8 mouse cellular contexts compared by ENCODE assay signal in genomic region chr11:121237345-121238128, GRCm38 (mm10). TPM values are rescaled to one million over a fixed set of nuclear protein-coding genes. Genes with fewer than 3 reads are reported as not detected.
DNase-seq lines count a peak whose midpoint lies in the region; ATAC-seq and TF ChIP-seq lines count a peak whose summit lies in the region.

No protein-coding gene starts in this region.

- TF ChIP-seq CTCF in layer of hippocampus, adult 2 months (conservative IDR thresholded peaks at IDR 0.05) = peak; percentile 57

- ATAC-seq in megakaryocyte-erythroid progenitor cell, adult 5-6 weeks (replicated peaks; ENCODE audit: low FRiP score, low TSS enrichment, poor library complexity, severe bottlenecking) = peak; percentile 33; the same call in 1 of the 2 replicates

- H3K27ac ChIP-seq in layer of hippocampus, adult 2 months = peak overlapping the region; percentile 99

- H3K4me1 ChIP-seq in erythroblast, embryonic 14.5 days (ENCODE audit: control insufficient read depth) = peaks cover 79% of the 10 kb centered on the region

- no peaks in the 10 kb centered on the region for H3K27me3 ChIP-seq in erythroblast, embryonic 14.5 days (ENCODE audit: control insufficient read depth)

- peaks cover 50% of the 10 kb centered on the region for H3K36me3 ChIP-seq in erythroblast, embryonic 14.5 days (ENCODE audit: control insufficient read depth)

- no peaks in the 10 kb centered on the region for H3K9me3 ChIP-seq in erythroblast, embryonic 14.5 days (ENCODE audit: control insufficient read depth, low read length)

- DNase-seq in layer of hippocampus, adult 2 months (ENCODE audit: low spot score in 2 of 2) = peak; percentile 29 to 31
- DNase-seq in layer of hippocampus, adult 9-10 months (ENCODE audit: low spot score) = no peak
- peak; percentile 78 for DNase-seq in MN1 (ENCODE audit: low spot score)
- peak; percentile 57 to 69 for DNase-seq in kidney, postnatal 36 days
- no peak for DNase-seq in layer of hippocampus, adult 8-10 months (ENCODE audit: low spot score in 2 of 2)
- no peak for DNase-seq in B cell, adult 2 months

- H3K4me3 ChIP-seq in layer of hippocampus, adult 2 months = peak overlapping the region; percentile 77
- H3K4me3 ChIP-seq in erythroblast, embryonic 14.5 days (replicated peaks) = peak overlapping the region; percentile 79

RNA-seq across cellular contexts. Expression of gene Narf, which starts 0.5 kb away (rescaled TPM):
- total RNA-seq in layer of hippocampus, adult 2 months (2021) = 10 to 100 TPM; 42.4 to 48.1 TPM
- 5.0 and 6.6 TPM in 2 replicates for polyA plus RNA-seq in erythroblast, embryonic 14.5 days (2012)
- 46.0 and 51.1 TPM in 2 replicates for total RNA-seq in megakaryocyte-erythroid progenitor cell, adult 5-6 weeks (2014; fragmentation: Nextera tagmentation)
- 43.7 and 63.3 TPM in 2 replicates for total RNA-seq in megakaryocyte-erythroid progenitor cell, adult 5-6 weeks (2017)
- total RNA-seq in layer of hippocampus, adult 8-10 months (2022) = 10 to 100 TPM; 42.9 to 71.2 (median 51.7) TPM

RNA-seq across cellular contexts. Expression of gene Cybc1, which starts 8.4 kb away (rescaled TPM):
- total RNA-seq in layer of hippocampus, adult 2 months (2021) = 10 to 100 TPM; 20.5 to 21.4 TPM
- 0.68 and 1.4 TPM in 2 replicates for polyA plus RNA-seq in erythroblast, embryonic 14.5 days (2012)
- 30.0 and 42.6 TPM in 2 replicates for total RNA-seq in megakaryocyte-erythroid progenitor cell, adult 5-6 weeks (2014; fragmentation: Nextera tagmentation)
- 18.2 and 27.2 TPM in 2 replicates for total RNA-seq in megakaryocyte-erythroid progenitor cell, adult 5-6 weeks (2017)
- total RNA-seq in layer of hippocampus, adult 8-10 months (2022) = 10 to 100 TPM; 22.1 to 25.3 (median 24.3) TPM

RNA-seq across cellular contexts. Expression of gene Foxk2, which starts 22.3 kb away (rescaled TPM):
- 10 to 100 TPM; 69.1 to 76.5 TPM for total RNA-seq in layer of hippocampus, adult 2 months (2021)
- 1.4 and 2.0 TPM in 2 replicates for polyA plus RNA-seq in erythroblast, embryonic 14.5 days (2012)
- 40.4 and 62.7 TPM in 2 replicates for total RNA-seq in megakaryocyte-erythroid progenitor cell, adult 5-6 weeks (2014; fragmentation: Nextera tagmentation)
- 21.3 and 27.3 TPM in 2 replicates for total RNA-seq in megakaryocyte-erythroid progenitor cell, adult 5-6 weeks (2017)
- 10 to 100 TPM; 65.3 to 83.7 (median 78.3) TPM for total RNA-seq in layer of hippocampus, adult 8-10 months (2022)

RNA-seq across cellular contexts. Expression of gene Ogfod3, which starts 33.0 kb away (rescaled TPM):
- total RNA-seq in layer of hippocampus, adult 2 months (2021) = 1 to 10 TPM; 6.7 to 7.7 TPM
- polyA plus RNA-seq in erythroblast, embryonic 14.5 days (2012) = 1.2 and 1.4 TPM in 2 replicates
- total RNA-seq in megakaryocyte-erythroid progenitor cell, adult 5-6 weeks (2014; fragmentation: Nextera tagmentation) = 7.8 and 16.0 TPM in 2 replicates
- 8.2 and 13.5 TPM in 2 replicates for total RNA-seq in megakaryocyte-erythroid progenitor cell, adult 5-6 weeks (2017)
- 10 to 100 TPM in 1 of 4 experiments, 1 to 10 TPM in 3; 4.4 to 12.7 (median 7.1) TPM for total RNA-seq in layer of hippocampus, adult 8-10 months (2022)

RNA-seq across cellular contexts. Expression of gene Hexdc, which starts 33.3 kb away (rescaled TPM):
- 10 to 100 TPM; 19.3 to 26.3 TPM for total RNA-seq in layer of hippocampus, adult 2 months (2021)
- polyA plus RNA-seq in erythroblast, embryonic 14.5 days (2012) = 0.50 and 0.58 TPM in 2 replicates
- total RNA-seq in megakaryocyte-erythroid progenitor cell, adult 5-6 weeks (2014; fragmentation: Nextera tagmentation) = 7.2 and 7.7 TPM in 2 replicates
- 4.5 and 6.0 TPM in 2 replicates for total RNA-seq in megakaryocyte-erythroid progenitor cell, adult 5-6 weeks (2017)
- 10 to 100 TPM; 21.6 to 27.6 (median 26.1) TPM for total RNA-seq in layer of hippocampus, adult 8-10 months (2022)

Comparison
In these comparisons a context has a peak if more than half of its experiments do, and no peak if none do; other contexts are left out.
1. DNase-seq: peak in layer of hippocampus, adult 2 months (2 of 2), MN1 (single experiment) and kidney, postnatal 36 days (2 of 2); none in layer of hippocampus, adult 9-10 months (single experiment), layer of hippocampus, adult 8-10 months (0 of 2) and B cell, adult 2 months (0 of 2).